Mouse (Mus musculus) spleen, postnatal 4 days (tissue): ENCODE results near the gene Fam222a.
A peak's percentile ranks its signal among the peaks of the same experiment; 100 is the strongest.

Experiments used
- DNase-seq, 2 experiments: peaks; one replicate each; pipeline ENCODE4 v3.0.0; 2022; ENCODE audit warnings: low spot score in 2 of 2

The Fam222a gene

GRCm38 (mm10) chr5:114557765-114558731 is 9.8 kb upstream of the Fam222a start:
- no peak for DNase-seq

- no peak for DNase-seq
Observed at GRCm38 (mm10) chr5:114560533-114560936, 7.3 kb upstream of the Fam222a start.

GRCm38 (mm10) chr5:114560965-114561364 is 6.9 kb upstream of the Fam222a start:
- no peak for DNase-seq

DNA sequence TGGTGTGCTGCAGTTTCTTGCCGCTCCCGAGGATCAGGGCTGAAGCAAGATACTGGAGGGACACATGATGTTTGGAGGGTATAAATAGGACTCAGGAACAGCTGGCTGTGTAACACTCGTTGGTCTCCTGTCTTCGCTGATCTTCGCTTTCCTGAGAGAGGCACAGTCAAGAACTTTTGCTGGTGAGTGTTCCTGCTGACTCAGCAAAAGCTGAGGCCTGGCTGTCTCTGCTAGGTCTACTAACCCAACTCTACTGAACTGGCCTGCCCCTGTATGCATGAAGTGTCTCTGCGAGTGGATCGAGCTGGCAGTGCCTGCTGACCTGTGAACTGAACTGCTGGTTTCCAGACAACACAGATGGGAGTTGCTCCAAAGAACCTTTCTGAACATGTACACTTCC is 3.8 kb upstream of the Fam222a start:
- no peak for DNase-seq

GRCm38 (mm10) chr5:114565305-114565704 is 2.5 kb upstream of the Fam222a start:
- DNase-seq, result no peak

DNA sequence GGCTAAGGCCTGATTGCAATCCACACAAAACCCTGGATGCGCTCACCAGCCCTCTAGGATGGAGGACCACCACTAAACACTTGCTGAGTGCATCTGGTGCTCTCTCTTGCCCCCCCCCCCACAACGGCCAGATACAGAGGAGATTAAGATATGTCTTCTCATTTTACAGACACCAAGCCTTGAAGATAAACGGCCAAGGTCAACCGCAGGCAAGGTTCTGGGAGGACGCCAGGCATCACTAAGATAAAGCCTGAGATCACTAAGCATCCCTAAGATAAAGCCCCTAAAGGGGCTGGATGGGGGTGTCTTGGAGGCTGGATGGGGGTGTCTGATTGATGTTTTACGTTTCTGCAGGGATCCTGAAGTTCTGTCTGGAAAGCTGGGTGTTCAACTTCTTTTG is 2.1 kb upstream of the Fam222a start:
- DNase-seq, result no peak

- no peak for DNase-seq
Observed at GRCm38 (mm10) chr5:114566461-114566860, 1.4 kb upstream of the Fam222a start.

GRCm38 (mm10) chr5:114567075-114567517 is 720 bp upstream of the Fam222a start:
- peak; percentile 82 to 91 for DNase-seq

DNA sequence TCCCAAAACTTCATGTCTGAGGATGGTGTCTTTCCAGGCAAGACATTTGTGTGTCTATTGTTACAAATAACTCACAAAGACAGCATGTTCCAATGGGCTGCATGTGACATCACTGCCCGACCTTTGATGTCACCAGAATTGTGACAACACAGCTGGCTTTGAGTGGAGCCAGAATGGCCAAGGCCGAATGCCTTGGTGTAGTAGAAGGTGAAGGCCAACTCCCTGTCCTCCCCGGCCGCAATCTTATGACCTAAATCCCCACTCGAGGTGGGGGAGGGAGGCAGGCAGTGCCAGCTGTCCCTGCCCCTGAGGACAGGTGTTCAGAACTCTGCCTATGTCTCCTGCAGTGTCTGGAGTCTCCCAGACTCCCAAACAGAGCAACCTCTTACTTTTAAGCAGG is 1.0 kb downstream of the Fam222a start:
- DNase-seq, result no peak

DNA sequence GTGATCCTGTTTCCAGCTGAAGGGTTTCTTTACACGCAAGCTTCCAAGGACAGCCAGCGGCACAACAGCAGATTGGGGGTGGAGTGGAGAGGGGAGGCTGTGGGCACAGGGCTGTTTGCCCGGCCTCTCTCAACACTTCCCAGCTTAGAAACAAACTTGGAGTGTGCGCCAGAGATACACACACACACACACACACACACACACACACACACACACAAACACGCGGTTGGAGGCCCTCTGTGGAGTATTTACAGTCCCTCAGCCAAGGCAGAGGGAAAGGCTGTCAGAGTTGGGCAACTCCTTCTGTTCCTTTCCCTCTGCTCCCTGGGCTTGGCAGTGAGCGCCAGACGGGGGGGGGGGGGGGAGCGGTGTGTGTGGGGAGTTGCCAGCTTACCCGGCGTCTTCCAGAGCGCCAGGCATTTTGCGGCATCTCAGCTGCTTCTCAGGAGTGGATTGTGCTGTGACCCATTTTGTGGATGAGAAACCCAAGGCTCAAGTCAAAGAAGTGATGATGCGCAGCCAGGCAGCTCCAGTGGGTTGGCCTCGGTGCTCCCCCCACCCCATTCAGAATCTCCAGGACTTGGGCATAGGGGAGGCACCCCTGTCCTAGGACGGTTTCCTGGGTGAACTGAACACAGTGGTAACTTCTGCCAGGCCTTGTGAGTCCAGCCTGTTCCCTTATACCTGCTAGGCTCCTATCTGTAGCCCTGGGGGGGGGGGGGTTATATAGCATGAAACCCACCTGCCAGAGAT is 2.3 kb downstream of the Fam222a start:
- DNase-seq, result no peak

DNA sequence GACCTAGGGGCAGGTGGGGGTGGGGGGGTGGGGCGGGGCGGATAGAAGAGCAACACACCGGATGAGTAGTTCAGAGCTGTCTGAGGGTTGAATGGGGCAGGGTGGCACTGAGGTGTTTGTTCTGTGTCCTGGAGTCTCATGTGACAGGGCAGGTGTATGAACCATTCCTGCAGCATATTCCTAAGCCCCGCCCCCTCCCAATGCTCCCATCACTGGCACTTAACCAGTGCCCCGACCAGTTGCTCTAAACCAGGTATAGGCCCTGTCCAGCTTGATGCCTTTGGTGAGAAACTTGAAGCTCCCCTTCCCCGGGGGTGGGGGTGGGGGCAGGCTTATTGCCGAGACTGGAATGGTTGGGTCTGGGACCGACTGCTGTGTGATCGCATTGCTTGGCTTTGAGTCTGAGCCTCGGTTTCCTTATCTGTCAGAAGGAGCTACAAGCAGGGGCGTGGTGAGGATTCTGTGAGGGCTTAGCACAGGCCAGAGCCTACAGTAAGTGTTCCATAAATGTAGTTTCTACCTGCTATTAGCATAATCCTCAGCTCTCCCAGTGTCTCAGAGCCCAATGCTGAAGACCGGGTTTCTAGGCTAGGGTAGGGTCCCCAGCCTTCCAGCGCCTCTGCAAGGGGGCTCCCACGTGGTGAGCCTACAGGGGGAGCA is 3.1 kb downstream of the Fam222a start:
- DNase-seq, result no peak

GRCm38 (mm10) chr5:114571451-114572030 is 3.7 kb downstream of the Fam222a start:
- DNase-seq, result no peak

DNA sequence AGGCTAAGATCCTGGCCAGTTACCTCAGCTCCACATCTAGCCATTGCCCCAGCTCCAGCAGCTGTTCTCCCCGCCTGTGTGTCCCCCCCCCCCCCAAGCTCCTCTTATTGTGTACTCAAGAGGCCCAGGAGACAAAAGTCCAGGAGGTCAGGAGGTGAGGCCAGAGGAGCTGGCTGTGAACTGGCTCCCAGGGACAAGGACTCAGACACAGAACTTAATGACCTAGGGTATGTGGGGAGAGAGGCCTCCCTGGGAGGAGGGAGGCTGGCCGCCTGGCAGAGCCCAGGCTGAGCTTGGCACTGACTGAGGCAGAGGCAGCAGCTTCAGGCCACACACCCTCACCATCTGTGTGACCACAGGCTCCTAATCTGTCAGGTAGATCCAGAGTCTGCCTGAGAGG is 5.2 kb downstream of the Fam222a start:
- DNase-seq, result no peak

GRCm38 (mm10) chr5:114573920-114574628 is 6.3 kb downstream of the Fam222a start:
- DNase-seq, result no peak

DNA sequence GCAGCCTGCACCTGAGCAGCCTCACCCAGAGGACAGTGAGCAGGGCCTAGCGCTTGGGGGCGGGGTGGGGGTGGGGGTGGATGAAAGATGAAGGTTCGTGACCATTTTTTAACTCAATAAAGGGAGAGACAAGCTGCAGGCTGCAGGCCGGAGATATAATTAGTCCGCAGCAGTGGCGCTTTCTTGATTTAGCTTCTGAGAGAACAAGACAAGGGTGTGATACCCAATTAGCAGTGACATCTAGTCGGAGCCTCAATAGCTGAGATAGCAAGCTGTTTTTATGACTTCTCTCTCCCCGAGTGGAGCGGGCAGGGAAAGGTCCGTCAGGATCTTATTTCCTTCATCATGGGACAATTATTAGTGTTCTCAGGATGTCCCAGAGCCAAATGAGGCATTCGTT is 7.2 kb downstream of the Fam222a start:
- no peak for DNase-seq

- no peak for DNase-seq
Observed at GRCm38 (mm10) chr5:114575530-114575929, 7.7 kb downstream of the Fam222a start.

DNA sequence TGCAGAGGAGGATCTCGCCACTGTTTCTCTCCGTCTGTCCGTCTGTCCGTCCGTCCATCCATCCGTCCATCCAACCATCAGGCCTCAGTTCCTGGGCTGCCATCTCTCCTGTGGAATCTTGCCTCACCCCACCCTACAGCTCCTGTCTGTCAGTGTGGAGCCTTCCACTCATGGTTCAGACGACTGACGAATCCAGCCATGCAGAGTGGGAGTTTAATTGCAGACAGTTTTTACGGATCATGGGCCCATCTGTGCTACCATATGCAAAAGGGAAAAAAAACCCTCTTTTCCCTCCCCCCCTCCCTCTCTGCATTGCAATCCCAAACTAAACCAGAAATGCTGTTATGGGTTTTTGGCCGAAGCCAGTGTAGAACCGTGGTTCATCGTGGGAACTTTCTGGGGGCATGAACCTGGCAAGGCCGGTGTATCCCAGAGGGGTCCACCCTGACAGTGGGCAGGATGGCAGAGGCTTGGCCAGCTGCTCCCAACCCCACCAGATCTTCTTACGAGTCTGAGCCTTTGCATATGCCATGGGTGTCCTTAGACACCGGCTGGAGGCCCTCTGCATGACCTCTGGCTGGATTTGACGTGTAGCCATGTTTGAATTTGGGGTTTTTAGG is 8.3 kb downstream of the Fam222a start:
- no peak for DNase-seq

- DNase-seq, result no peak
Observed at GRCm38 (mm10) chr5:114578361-114578760, 10.5 kb downstream of the Fam222a start.

GRCm38 (mm10) chr5:114579714-114580357 is 12.0 kb downstream of the Fam222a start:
- no peak for DNase-seq

- no peak for DNase-seq
Observed at GRCm38 (mm10) chr5:114581486-114581885, 13.7 kb downstream of the Fam222a start.
